In genomic region chr2:146015341-146016186, GRCm38 (mm10) we compare ENCODE assay signal across 15 mouse cellular contexts.
DNase-seq lines count a peak whose midpoint lies in the region; ATAC-seq and TF ChIP-seq lines count a peak whose summit lies in the region.
"Had no signal": no experiment of that assay in that cellular context is flagged by ENCODE, and none has a peak within 500 bp of the region (broad histone marks: within the 10 kb centered on the region; RNA-seq: fewer than 3 reads in every experiment).

No protein-coding gene starts in this region.

- no peaks in the 10 kb centered on the region for H3K27me3 ChIP-seq in hindbrain, embryonic 12.5 days
- no peaks in the 10 kb centered on the region for H3K27me3 ChIP-seq in hindbrain, embryonic 11.5 days (ENCODE audit: control insufficient read depth, insufficient read depth, low read length)
- H3K27me3 ChIP-seq in forebrain, embryonic 10.5 days (ENCODE audit: poor library complexity, severe bottlenecking), result no peaks in the 10 kb centered on the region
- no peaks in the 10 kb centered on the region for H3K27me3 ChIP-seq in hindbrain, postnatal 0 days (ENCODE audit: insufficient read depth, low read length)
- no peaks in the 10 kb centered on the region for H3K27me3 ChIP-seq in thymus, adult 2 months (ENCODE audit: control insufficient read depth, insufficient read depth, low read length)
- H3K27me3 ChIP-seq: embryonic facial prominence, embryonic 12.5 days; liver, embryonic 13.5 days had no signal

- H3K9me3 ChIP-seq in hindbrain, embryonic 12.5 days (replicated peaks), result no peaks in the 10 kb centered on the region
- H3K9me3 ChIP-seq in hindbrain, embryonic 11.5 days (ENCODE audit: control insufficient read depth, low read length), result no peaks in the 10 kb centered on the region
- no peaks in the 10 kb centered on the region for H3K9me3 ChIP-seq in forebrain, embryonic 10.5 days
- H3K9me3 ChIP-seq in hindbrain, postnatal 0 days (ENCODE audit: low read length), result no peaks in the 10 kb centered on the region
- H3K9me3 ChIP-seq: embryonic facial prominence, embryonic 12.5 days; liver, embryonic 13.5 days had no signal

- H3K4me2 ChIP-seq in hindbrain, embryonic 12.5 days (replicated peaks), result no peak overlapping the region
- H3K4me2 ChIP-seq in hindbrain, embryonic 11.5 days (replicated peaks; ENCODE audit: low read depth, low read length), result no peak overlapping the region
- no peak overlapping the region for H3K4me2 ChIP-seq in hindbrain, postnatal 0 days (ENCODE audit: low read depth, low read length)
- H3K4me2 ChIP-seq: embryonic facial prominence, embryonic 12.5 days; heart, embryonic 11.5 days; liver, embryonic 13.5 days had no signal

- H3K27ac ChIP-seq in hindbrain, embryonic 12.5 days, result no peak overlapping the region
- no peak overlapping the region for H3K27ac ChIP-seq in hindbrain, embryonic 11.5 days (ENCODE audit: low read depth, low read length)
- H3K27ac ChIP-seq in forebrain, embryonic 10.5 days, result peak overlapping the region; percentile 51
- no peak overlapping the region for H3K27ac ChIP-seq in hindbrain, postnatal 0 days
- H3K27ac ChIP-seq in thymus, adult 2 months (ENCODE audit: control insufficient read depth, insufficient read depth, low read length), result no peak overlapping the region
- H3K27ac ChIP-seq: embryonic facial prominence, embryonic 12.5 days; liver, embryonic 13.5 days had no signal

- no peak overlapping the region for H3K9ac ChIP-seq in hindbrain, embryonic 12.5 days
- no peak overlapping the region for H3K9ac ChIP-seq in hindbrain, embryonic 11.5 days (ENCODE audit: low read depth, low read length)
- no peak overlapping the region for H3K9ac ChIP-seq in hindbrain, postnatal 0 days (replicated peaks; ENCODE audit: low read length)
- H3K9ac ChIP-seq: embryonic facial prominence, embryonic 12.5 days; liver, embryonic 13.5 days had no signal

- no peak overlapping the region for H3K4me3 ChIP-seq in hindbrain, embryonic 12.5 days
- H3K4me3 ChIP-seq in hindbrain, embryonic 11.5 days (ENCODE audit: low read depth, low read length), result no peak overlapping the region
- 0 out of 2 replicates have a peak overlapping the region, but pooled peaks have one; percentile 2 for H3K4me3 ChIP-seq in forebrain, embryonic 10.5 days
- H3K4me3 ChIP-seq in hindbrain, postnatal 0 days (ENCODE audit: low read length), result no peak overlapping the region
- no peak overlapping the region for H3K4me3 ChIP-seq in thymus, adult 2 months (ENCODE audit: control insufficient read depth, insufficient read depth, low read length)
- H3K4me3 ChIP-seq: embryonic facial prominence, embryonic 12.5 days; liver, embryonic 13.5 days had no signal

- 55% methylated on average over 8 of the region's 8 CpGs for WGBS in hindbrain, embryonic 12.5 days
- WGBS in hindbrain, embryonic 11.5 days, result 65% methylated on average over 8 of the region's 8 CpGs
- WGBS in forebrain, embryonic 10.5 days, result 36% methylated on average over 8 of the region's 8 CpGs
- 38% methylated on average over 8 of the region's 8 CpGs for WGBS in hindbrain, postnatal 0 days
- 91% methylated on average over 8 of the region's 8 CpGs for WGBS in thymus, adult 2 months

- peak; percentile 66; the same call in 1 of the 2 replicates for ATAC-seq in hindbrain, embryonic 12.5 days (ENCODE audit: low FRiP score)
- ATAC-seq in hindbrain, embryonic 11.5 days (ENCODE audit: low FRiP score), result no peak
- ATAC-seq in hindbrain, postnatal 0 days, result no peak
- ATAC-seq: intestine, postnatal 0 days had no signal

- DNase-seq in hindbrain, embryonic 11.5 days (ENCODE audit: low spot score), result no peak
- peak; percentile 16 for DNase-seq in forebrain, embryonic 10.5 days (ENCODE audit: extremely low spot score, low spot score)
- DNase-seq in hindbrain, postnatal 0 days (ENCODE audit: low spot score), result peak; percentile 10
- peak; percentile 16 for DNase-seq in retina, embryonic 14.5 days (ENCODE audit: low spot score)
- no peak for DNase-seq in thymus, adult 2 months
- no peak for DNase-seq in ovary, adult 18-20 months (ENCODE audit: low spot score)
- DNase-seq: adrenal gland, postnatal 10 days; cerebellum, adult 9-10 months; gastrocnemius, postnatal 25 days; heart, postnatal 36 days; liver, embryonic 13.5 days had no signal

- no peak for TF ChIP-seq POLR2A in thymus, adult 2 months (IDR thresholded peaks at IDR 0.05; ENCODE audit: control insufficient read depth, extremely low read depth, insufficient read depth, low read length, poor library complexity)

- no peaks in the 10 kb centered on the region for H3K36me3 ChIP-seq in hindbrain, embryonic 12.5 days
- H3K36me3 ChIP-seq in hindbrain, embryonic 11.5 days (ENCODE audit: control insufficient read depth, insufficient read depth, low read length), result no peaks in the 10 kb centered on the region
- H3K36me3 ChIP-seq in forebrain, embryonic 10.5 days (replicated peaks), result no peaks in the 10 kb centered on the region
- H3K36me3 ChIP-seq in hindbrain, postnatal 0 days (ENCODE audit: insufficient read depth, low read length), result no peaks in the 10 kb centered on the region
- H3K36me3 ChIP-seq in thymus, adult 2 months (ENCODE audit: control insufficient read depth, insufficient read depth, low read length), result no peaks in the 10 kb centered on the region
- H3K36me3 ChIP-seq: embryonic facial prominence, embryonic 12.5 days; liver, embryonic 13.5 days had no signal

- no peak for TF ChIP-seq CTCF in hindbrain, postnatal 0 days (IDR thresholded peaks at IDR 0.05; ENCODE audit: low read depth)
- no peak for TF ChIP-seq CTCF in thymus, adult 2 months (IDR thresholded peaks at IDR 0.05; ENCODE audit: borderline replicate concordance, control insufficient read depth, extremely low read depth, insufficient read depth, low read length, poor library complexity)

- H3K4me1 ChIP-seq in hindbrain, embryonic 12.5 days, result peaks cover 10% of the 10 kb centered on the region
- 0 out of 2 replicates have a peak, but pooled peaks cover 2% of the 10 kb centered on the region for H3K4me1 ChIP-seq in hindbrain, embryonic 11.5 days (replicated peaks; ENCODE audit: control insufficient read depth, insufficient read depth, low read length)
- peaks cover 33% of the 10 kb centered on the region for H3K4me1 ChIP-seq in forebrain, embryonic 10.5 days
- H3K4me1 ChIP-seq in hindbrain, postnatal 0 days (ENCODE audit: insufficient read depth, low read length), result no peaks in the 10 kb centered on the region
- no peaks in the 10 kb centered on the region for H3K4me1 ChIP-seq in thymus, adult 2 months (replicated peaks; ENCODE audit: control insufficient read depth, insufficient read depth, low read length)

Comparison
In these comparisons a context has a peak if more than half of its experiments do, and no peak if none do; other contexts are left out.
1. DNase-seq: peak in forebrain, embryonic 10.5 days (single experiment), hindbrain, postnatal 0 days (single experiment) and retina, embryonic 14.5 days (single experiment); none in hindbrain, embryonic 11.5 days (single experiment), thymus, adult 2 months (single experiment) and ovary, adult 18-20 months (single experiment).